Comparison of ENCODE assay signal across 9 mouse cellular contexts in genomic region chr5:92809416-92809750, GRCm38 (mm10).
DNase-seq lines count a peak whose midpoint lies in the region; ATAC-seq and TF ChIP-seq lines count a peak whose summit lies in the region.
"Had no signal": no experiment of that assay in that cellular context is flagged by ENCODE, and none has a peak within 500 bp of the region (broad histone marks: within the 10 kb centered on the region; RNA-seq: fewer than 3 reads in every experiment).

No protein-coding gene starts in this region.

- H3K4me2 ChIP-seq in forebrain, embryonic 13.5 days = peak overlapping the region; percentile 55
- peak overlapping the region; percentile 60 for H3K4me2 ChIP-seq in limb, embryonic 12.5 days
- peak overlapping the region; percentile 47 for H3K4me2 ChIP-seq in neural tube, embryonic 14.5 days (ENCODE audit: low read depth, low read length)

- TF ChIP-seq CTCF in liver, adult 2 months (IDR thresholded peaks at IDR 0.05; ENCODE audit: low read depth, low read length) = no peak

- H3K4me3 ChIP-seq in liver, adult 2 months (ENCODE audit: insufficient read depth, low read depth, low read length) = peak overlapping the region; percentile 35; the same call in 1 of the 2 replicates
- H3K4me3 ChIP-seq in forebrain, embryonic 13.5 days = peak overlapping the region; percentile 29
- peak overlapping the region; percentile 30 for H3K4me3 ChIP-seq in limb, embryonic 12.5 days (replicated peaks)
- H3K4me3 ChIP-seq in neural tube, embryonic 14.5 days (ENCODE audit: low read depth, low read length) = peak overlapping the region; percentile 25
- H3K4me3 ChIP-seq: erythroblast, embryonic 14.5 days had no signal

- no peaks in the 10 kb centered on the region for H3K27me3 ChIP-seq in liver, adult 2 months (ENCODE audit: control insufficient read depth, insufficient read depth, low read length)
- no peaks in the 10 kb centered on the region for H3K27me3 ChIP-seq in forebrain, embryonic 13.5 days
- H3K27me3 ChIP-seq in limb, embryonic 12.5 days = peaks cover 5% of the 10 kb centered on the region; the same call in 1 of the 2 replicates
- H3K27me3 ChIP-seq in neural tube, embryonic 14.5 days (ENCODE audit: control insufficient read depth, insufficient read depth, low read length) = no peaks in the 10 kb centered on the region

- no peak for ATAC-seq in forebrain, embryonic 13.5 days
- no peak for ATAC-seq in limb, embryonic 12.5 days (ENCODE audit: insufficient number of reproducible peaks, insufficient read depth, low FRiP score, low TSS enrichment, low read depth)
- no peak for ATAC-seq in neural tube, embryonic 14.5 days (ENCODE audit: low read depth)

- H3K9ac ChIP-seq in liver, adult 2 months (ENCODE audit: low read depth, low read length) = no peak overlapping the region
- peak overlapping the region; percentile 37 for H3K9ac ChIP-seq in forebrain, embryonic 13.5 days
- H3K9ac ChIP-seq in limb, embryonic 12.5 days (replicated peaks) = peak overlapping the region; percentile 31; the same call in 1 of the 2 replicates
- peak overlapping the region; percentile 29; the same call in 1 of the 2 replicates for H3K9ac ChIP-seq in neural tube, embryonic 14.5 days (replicated peaks; ENCODE audit: low read depth, low read length)

- H3K9me3 ChIP-seq in forebrain, embryonic 13.5 days (replicated peaks) = no peaks in the 10 kb centered on the region
- H3K9me3 ChIP-seq in limb, embryonic 12.5 days = no peaks in the 10 kb centered on the region
- no peaks in the 10 kb centered on the region for H3K9me3 ChIP-seq in neural tube, embryonic 14.5 days (ENCODE audit: control insufficient read depth, low read length)

- no peaks in the 10 kb centered on the region; the same call in 1 of the 2 replicates for H3K79me2 ChIP-seq in liver, adult 2 months (ENCODE audit: control insufficient read depth, insufficient read depth, low read length)

- WGBS in liver, adult 2 months = 41% methylated on average over 13 of the region's 13 CpGs
- WGBS in forebrain, embryonic 13.5 days = 16% methylated on average over 13 of the region's 13 CpGs
- WGBS in limb, embryonic 12.5 days = 19% methylated on average over 13 of the region's 13 CpGs
- 20% methylated on average over 13 of the region's 13 CpGs for WGBS in neural tube, embryonic 14.5 days

- H3K27ac ChIP-seq in liver, adult 2 months (replicated peaks; ENCODE audit: insufficient read depth, low read depth, low read length) = no peak overlapping the region
- no peak overlapping the region for H3K27ac ChIP-seq in forebrain, embryonic 13.5 days
- H3K27ac ChIP-seq in limb, embryonic 12.5 days = peak overlapping the region; percentile 66; the same call in 1 of the 2 replicates
- H3K27ac ChIP-seq in neural tube, embryonic 14.5 days (ENCODE audit: low read depth, low read length) = no peak overlapping the region

- DNase-seq in liver, adult 2 months (ENCODE audit: extremely low read depth, low read depth, low spot score) = no peak
- no peak for DNase-seq in liver
- no peak for DNase-seq in ovary, postnatal 14 days (ENCODE audit: low spot score)
- no peak for DNase-seq in layer of hippocampus, adult 11-12 months (ENCODE audit: low spot score)
- DNase-seq in ovary, adult 18-20 months (ENCODE audit: low spot score) = no peak

- H3K36me3 ChIP-seq in liver, adult 2 months (ENCODE audit: control insufficient read depth, insufficient read depth, low read length) = no peaks in the 10 kb centered on the region; the same call in 1 of the 2 replicates
- no peaks in the 10 kb centered on the region for H3K36me3 ChIP-seq in forebrain, embryonic 13.5 days (ENCODE audit: poor library complexity, severe bottlenecking)
- H3K36me3 ChIP-seq in limb, embryonic 12.5 days = no peaks in the 10 kb centered on the region
- H3K36me3 ChIP-seq in neural tube, embryonic 14.5 days (ENCODE audit: control insufficient read depth, insufficient read depth, low read length) = no peaks in the 10 kb centered on the region

- TF ChIP-seq POLR2A in liver, adult 2 months (IDR thresholded peaks at IDR 0.05; ENCODE audit: extremely low read depth, insufficient read depth, low read length) = no peak

- H3K4me1 ChIP-seq in liver, adult 2 months (ENCODE audit: control insufficient read depth, insufficient read depth, low read length) = no peaks in the 10 kb centered on the region
- peaks cover 58% of the 10 kb centered on the region for H3K4me1 ChIP-seq in forebrain, embryonic 13.5 days
- H3K4me1 ChIP-seq in limb, embryonic 12.5 days (replicated peaks) = peaks cover 38% of the 10 kb centered on the region
- H3K4me1 ChIP-seq in neural tube, embryonic 14.5 days (ENCODE audit: control insufficient read depth, insufficient read depth, low read length) = peaks cover 6% of the 10 kb centered on the region; the same call in 1 of the 2 replicates
